Mouse (Mus musculus): ENCODE results near the gene Anks6. TPM values are rescaled to one million over a fixed set of nuclear protein-coding genes. Genes with fewer than 3 reads are reported as not detected.

The Anks6 gene
- total RNA-seq, 2 experiments from 2014 or later = 14.7 to 21.2 TPM

Other genes with a start within 250 kb of the Anks6 start
- 100 to 1,000 TPM; 253 to 276 TPM for gene Gabbr2, start 65.6 kb downstream of the Anks6 start, total RNA-seq (2021)
- 1 to 10 TPM in 1 of 2 experiments, under 1 TPM in 1; 0.72 to 1.1 TPM for gene Galnt12, start 34.5 kb upstream of the Anks6 start, total RNA-seq (2021)
- gene Col15a1, start 150.7 kb upstream of the Anks6 start, total RNA-seq (2021) = 1 to 10 TPM; 5.7 to 8.3 TPM